Mouse (Mus musculus) spleen, postnatal 36 days (tissue): ENCODE results near the gene Adm2.

Experiments
- DNase-seq, 2 experiments: peaks; one replicate each; pipeline ENCODE4 v3.0.0; 2022; ENCODE audit warnings: low spot score in 2 of 2, mixed read lengths in 1 of 2

Gene Adm2

DNA sequence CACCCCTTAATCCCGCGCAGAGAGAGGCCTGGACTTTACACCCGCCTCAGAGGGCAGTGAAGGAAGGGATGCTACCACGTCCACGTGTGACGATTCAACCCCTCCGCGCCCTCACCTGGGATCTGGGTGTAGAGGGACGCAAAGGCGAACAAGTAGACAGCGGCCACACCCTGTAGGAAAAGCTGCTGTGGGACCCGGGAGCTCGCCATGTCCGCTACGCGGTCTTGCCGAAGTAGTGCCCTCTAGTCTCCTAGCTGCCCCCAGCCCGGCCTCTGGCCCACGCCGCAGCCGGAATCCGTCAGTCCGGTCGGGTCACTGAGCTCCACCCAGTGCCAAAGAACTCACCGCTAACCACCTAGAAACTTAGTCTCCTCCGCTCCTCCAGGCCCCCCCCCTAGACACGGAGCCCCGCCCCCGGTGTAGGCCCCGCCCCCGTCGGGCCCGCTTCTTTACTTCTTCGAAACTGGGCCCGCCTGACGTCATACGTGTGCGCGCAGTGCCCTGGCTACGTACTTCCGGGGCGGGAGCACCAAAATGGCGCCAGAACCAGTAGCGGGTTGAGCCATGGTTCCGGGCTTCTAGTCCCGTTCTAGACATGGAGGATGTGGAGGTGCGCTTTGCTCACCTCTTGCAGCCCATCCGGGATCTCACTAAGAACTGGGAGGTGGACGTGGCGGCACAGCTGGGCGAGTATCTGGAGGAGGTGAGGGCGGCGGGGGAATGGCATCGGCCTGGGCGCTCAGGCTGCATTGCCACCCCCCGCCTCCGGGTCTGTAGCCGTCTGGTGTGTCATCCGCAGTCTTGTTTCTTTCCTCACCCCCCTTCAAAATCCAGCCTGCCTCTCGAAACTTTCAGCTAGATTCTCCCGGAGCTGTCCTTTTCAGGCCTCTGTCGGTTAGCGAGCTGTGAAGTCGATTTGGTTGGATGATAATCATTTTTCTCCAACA is 33.0 kb downstream of the Adm2 start, which contains the start of the genes Lmf2 and Ncaph2:
Gene Lmf2, minus strand, starts transcription at position 419 of the 947 bp plus-strand sequence.
Gene Ncaph2, plus strand, starts transcription at position 479 of the 947 bp plus-strand sequence.
- peak; percentile 94 to 96 for DNase-seq

DNA sequence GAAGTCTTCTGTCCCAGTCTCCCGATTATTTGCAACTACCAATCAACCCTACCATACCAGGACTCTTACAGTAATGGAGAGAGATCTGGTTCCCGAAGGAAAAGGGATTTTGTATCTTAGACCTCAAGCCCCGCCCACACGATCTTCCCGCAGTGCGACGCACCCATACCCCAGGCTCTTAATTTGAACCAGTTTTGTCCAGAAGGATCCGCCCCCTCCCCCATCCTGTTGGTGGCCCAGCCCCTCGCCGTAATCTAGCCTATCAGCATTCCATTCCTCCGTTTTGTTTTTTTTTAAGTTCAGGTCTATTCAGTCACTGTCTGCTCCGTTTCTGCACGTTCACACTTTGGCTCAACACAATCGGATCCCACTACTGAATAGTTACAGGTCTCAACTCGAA is 33.9 kb downstream of the Adm2 start:
- peak; percentile 55 to 72 for DNase-seq

DNA sequence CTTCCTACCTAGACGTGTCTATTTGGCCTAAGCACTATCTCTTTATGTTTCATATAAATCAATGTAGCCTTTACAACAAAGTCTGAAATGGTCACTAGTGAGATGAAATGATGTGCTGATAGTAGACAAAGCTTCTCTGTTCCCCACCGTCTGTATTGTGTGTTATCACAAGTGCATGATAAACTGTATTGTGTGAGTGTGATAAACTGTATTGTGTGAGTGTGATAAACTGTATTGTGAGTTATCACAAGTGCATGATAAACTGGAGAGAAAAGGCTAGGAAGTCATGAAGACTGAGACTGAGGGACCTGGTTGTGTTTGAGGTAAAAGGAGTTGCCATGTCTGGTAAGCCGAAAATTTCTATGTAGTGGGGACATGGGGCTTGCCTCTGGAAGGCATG is 36.3 kb downstream of the Adm2 start:
- no peak for DNase-seq

DNA sequence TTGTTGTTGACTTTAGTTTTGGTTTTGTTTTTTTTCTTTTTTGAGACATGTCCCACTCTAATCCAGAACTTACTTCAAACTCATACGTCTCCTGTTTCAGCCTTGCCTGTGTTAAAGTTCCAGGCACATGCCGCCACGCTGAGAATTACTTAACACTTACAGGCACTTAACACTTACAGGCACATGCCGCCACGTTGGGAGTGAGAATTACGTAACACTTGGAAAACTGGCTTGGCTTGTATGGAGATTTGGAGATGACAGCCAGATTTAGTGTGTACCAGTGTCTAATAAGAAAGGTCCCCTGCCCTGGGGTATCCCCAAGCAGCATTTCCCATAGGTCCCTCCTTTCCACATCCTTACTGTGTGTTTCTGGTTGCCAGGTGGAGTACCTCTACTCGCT is 40.5 kb downstream of the Adm2 start:
- DNase-seq: no peak

DNA sequence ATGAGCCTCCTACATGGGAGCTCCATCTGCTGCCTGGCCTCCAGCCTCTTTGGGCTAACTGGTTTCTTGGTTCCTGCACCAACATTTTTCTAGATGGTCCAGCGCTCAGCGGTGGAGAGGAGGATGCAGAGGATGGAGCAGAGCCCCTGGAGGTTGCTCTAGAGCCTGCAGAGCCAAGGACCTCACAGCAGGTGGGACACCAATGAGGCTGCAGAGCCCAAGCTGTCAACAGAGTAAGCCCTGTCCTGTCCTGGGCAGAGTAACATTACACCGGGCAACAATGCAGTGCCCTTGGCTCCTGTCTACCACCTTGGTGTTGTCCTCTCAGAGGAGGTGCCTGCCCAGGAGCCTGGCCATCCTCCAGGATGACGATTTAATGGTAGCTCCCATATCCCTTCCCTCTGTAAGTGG is 42.6 kb downstream of the Adm2 start:
- DNase-seq: no peak

DNA sequence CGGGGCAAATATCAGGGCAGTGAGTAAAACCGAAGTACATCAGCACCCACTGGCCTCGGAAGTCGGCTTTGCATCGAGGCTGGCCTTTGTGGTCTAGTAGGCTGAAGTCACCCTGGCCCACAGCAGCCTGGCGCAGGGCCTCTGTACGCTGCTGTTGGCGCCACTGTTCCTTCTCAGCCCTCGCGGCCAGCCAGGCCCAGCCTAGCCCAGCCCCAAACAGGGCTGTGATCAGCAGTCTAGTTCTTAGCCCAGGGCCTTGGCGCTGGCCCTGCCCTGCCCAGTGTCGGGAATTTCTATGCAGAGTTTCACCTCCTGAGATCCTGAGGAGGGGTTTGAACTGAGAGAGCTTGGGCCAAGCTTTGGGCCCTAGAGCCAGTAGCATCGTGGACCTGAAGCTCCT is 49.5 kb downstream of the Adm2 start:
- DNase-seq: no peak

DNA sequence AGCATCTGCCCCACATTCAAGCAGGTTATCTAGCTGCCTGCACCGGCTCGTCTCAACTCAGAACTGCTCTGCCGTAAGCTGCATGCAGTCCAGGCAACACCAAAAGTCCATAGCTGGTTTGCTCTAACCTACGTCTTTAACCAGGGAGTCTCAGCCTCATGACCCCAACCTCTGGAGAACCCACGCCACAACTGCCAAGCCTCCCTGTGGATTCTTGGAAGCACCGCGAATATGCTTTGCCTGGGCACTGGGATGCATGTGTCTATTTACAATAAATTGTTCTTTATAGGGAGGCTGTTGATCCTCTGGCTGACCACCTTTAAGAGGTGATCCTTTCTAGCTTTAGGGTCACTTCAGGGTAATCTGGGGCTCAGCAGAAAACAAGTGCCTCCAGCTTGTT is 50.0 kb downstream of the Adm2 start:
- no peak for DNase-seq

DNA sequence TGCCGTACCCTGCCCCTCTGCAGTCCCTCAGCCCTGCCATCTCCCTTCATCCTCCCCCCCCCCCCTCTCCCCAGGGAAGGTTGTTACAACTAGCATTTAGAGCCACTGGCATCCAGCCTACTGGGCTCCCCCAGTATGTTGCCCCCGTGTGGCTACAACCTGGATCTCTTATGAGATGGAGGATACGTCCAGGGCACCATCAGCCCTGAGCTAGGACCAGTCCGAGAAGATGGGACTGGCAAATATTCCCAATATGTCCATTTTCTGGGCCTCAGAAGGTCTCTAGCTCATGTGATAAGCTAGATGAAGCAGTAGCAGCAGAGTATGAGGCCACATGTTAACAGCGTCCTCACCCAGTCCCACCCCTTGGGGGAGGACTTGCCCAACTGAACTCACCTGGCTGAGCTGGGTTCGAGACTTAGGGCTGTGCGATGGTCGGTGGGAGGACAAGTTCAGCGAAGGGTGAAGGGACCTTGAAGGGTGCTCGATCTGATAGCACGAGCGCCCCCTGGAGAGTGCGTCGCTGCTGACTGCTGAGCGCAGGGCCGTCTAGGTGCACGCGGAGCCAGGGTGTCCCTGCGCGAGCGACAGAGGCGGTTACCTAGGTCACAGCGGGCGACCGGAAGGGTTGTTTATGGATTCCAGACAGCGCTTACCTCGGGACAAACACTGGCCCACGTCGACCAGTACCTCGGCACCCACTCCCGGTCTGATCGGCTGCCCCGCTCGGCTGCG is 50.7 kb downstream of the Adm2 start:
- DNase-seq: peak; percentile 81 to 85

DNA sequence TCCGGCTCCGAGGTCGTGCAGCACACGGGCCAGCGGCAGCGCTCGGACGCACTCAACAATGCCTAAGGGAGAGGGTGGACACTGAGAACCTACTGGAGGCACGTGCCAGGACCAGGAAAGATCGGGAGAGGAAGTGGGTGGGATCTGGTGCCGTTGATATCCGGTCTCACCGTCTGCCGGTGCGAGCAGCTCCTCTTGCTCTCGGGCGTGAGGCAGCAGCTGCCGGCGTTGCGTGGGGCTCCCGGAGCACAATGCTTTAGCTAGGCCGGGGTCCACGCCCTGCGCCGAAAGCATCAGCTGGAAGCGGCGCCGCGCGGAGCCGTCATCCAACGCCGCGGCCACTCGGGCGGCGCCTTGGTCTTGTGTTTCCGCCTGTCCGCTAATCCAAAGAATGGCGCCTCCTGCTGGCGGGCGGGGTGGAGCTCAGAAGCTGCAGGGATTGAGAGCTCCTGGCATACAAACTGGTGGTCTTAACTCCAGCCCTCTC is 51.3 kb downstream of the Adm2 start, which contains the start of gene Sco2:
Gene Sco2, minus strand, starts transcription at position 85 of the 487 bp plus-strand sequence.
- DNase-seq: peak; percentile 85 to 88
